Mouse (Mus musculus) myocyte (in vitro differentiated cells): ENCODE results near the gene Plcb2. TPM values are rescaled to one million over a fixed set of nuclear protein-coding genes. Genes with fewer than 3 reads are reported as not detected.

ENCODE experiments used
- H3K27me3 ChIP-seq: one replicate; pipeline ENCODE4 v1.6.1; 2011; ENCODE audit not compliant: control insufficient read depth, insufficient read depth, insufficient read length
- H3K36me3 ChIP-seq: one replicate; pipeline ENCODE4 v1.6.1; 2011; ENCODE audit not compliant: control insufficient read depth, insufficient read depth
- H3K4me2 ChIP-seq: one replicate; pipeline ENCODE4 v1.6.1; 2011; ENCODE audit warnings: low read depth, control low read depth
- H3K4me3 ChIP-seq: one replicate; pipeline ENCODE4 v1.5.1; 2011; ENCODE audit warnings: mild to moderate bottlenecking, control low read depth, moderate library complexity
- H3K79me2 ChIP-seq: one replicate; pipeline ENCODE4 v1.6.1; 2011; ENCODE audit not compliant: control insufficient read depth, insufficient read depth
- H3ac ChIP-seq: one replicate; pipeline ENCODE4 v1.6.1; 2011; ENCODE audit not compliant: control insufficient read depth, insufficient read length
- CEBPB ChIP-seq: IDR thresholded peaks from 2 replicates; pipeline ENCODE4 v1.6.1; 2011; ENCODE audit warnings: mild to moderate bottlenecking, moderate library complexity; ENCODE audit not compliant: poor library complexity, insufficient read depth, severe bottlenecking
- E2F4 ChIP-seq: IDR thresholded peaks from one replicate; pipeline ENCODE4 v1.6.1; 2011; ENCODE audit warnings: mild to moderate bottlenecking, control low read depth, moderate library complexity; ENCODE audit not compliant: insufficient read depth
- MAX ChIP-seq: IDR thresholded peaks from one replicate; pipeline ENCODE4 v1.6.1; 2011; ENCODE audit warnings: low read depth, mild to moderate bottlenecking, control low read depth
- MYOD1 ChIP-seq, 3 experiments: IDR thresholded peaks; one replicate each; pipeline ENCODE4 v1.6.1; 2011; ENCODE audit warnings: control low read depth in 2 of 3, low read depth in 2 of 3, mild to moderate bottlenecking in 2 of 3, moderate library complexity in 1 of 3; ENCODE audit not compliant: insufficient read length in 2 of 3, control insufficient read depth in 1 of 3
- MYOG ChIP-seq, 3 experiments: IDR thresholded peaks; one replicate each; pipeline ENCODE4 v1.6.1; 2011; ENCODE audit warnings: control low read depth in 2 of 3, low read depth in 2 of 3, mild to moderate bottlenecking in 2 of 3; ENCODE audit not compliant: insufficient read length in 2 of 3, control insufficient read depth in 1 of 3, insufficient read depth in 1 of 3
- POLR2A ChIP-seq: IDR thresholded peaks from one replicate; pipeline ENCODE4 v1.6.1; 2011; ENCODE audit warnings: low read depth, mild to moderate bottlenecking, control low read depth, moderate library complexity; ENCODE audit not compliant: insufficient read length
- POLR2AphosphoS2 ChIP-seq: IDR thresholded peaks from one replicate; pipeline ENCODE4 v1.6.1; 2011; ENCODE audit warnings: low read depth, control low read depth; ENCODE audit not compliant: insufficient read length
- REST ChIP-seq: IDR thresholded peaks from one replicate; pipeline ENCODE4 v1.6.1; 2011; ENCODE audit warnings: mild to moderate bottlenecking, control low read depth, moderate library complexity; ENCODE audit not compliant: insufficient read depth, insufficient read length
- SRF ChIP-seq: IDR thresholded peaks from one replicate; pipeline ENCODE4 v1.6.1; 2011; ENCODE audit warnings: low read depth; ENCODE audit not compliant: control insufficient read depth, insufficient read length
- TCF12 ChIP-seq: IDR thresholded peaks from one replicate; pipeline ENCODE4 v1.6.1; 2011; ENCODE audit warnings: mild to moderate bottlenecking, control low read depth; ENCODE audit not compliant: poor library complexity, insufficient read depth, severe bottlenecking
- TCF3 ChIP-seq: IDR thresholded peaks from one replicate; pipeline ENCODE4 v1.6.1; 2011; ENCODE audit warnings: low read depth, control low read depth; ENCODE audit not compliant: insufficient read length
- USF1 ChIP-seq: IDR thresholded peaks from one replicate; pipeline ENCODE4 v1.6.1; 2011; ENCODE audit warnings: low read depth, mild to moderate bottlenecking, control low read depth, moderate library complexity
- polyA plus RNA-seq: library from polyadenylated mRNA; unstranded; fragments of >200 nt; fragmentation: generic; extraction: Trizol; gene quantifications from one replicate; pipeline ENCODE4 v1.2.1, GENCODE M21; 2012; ENCODE audit warnings: missing spikeins

Gene Plcb2
- polyA plus RNA-seq, 1 experiment = not detected

- TF ChIP-seq USF1 (no peak), MAX (no peak), POLR2AphosphoS2 (no peak)
- Histone ChIP-seq H3ac (no peak overlapping the region), H3K4me2 (no peak overlapping the region), H3K36me3 (no peaks in the 10 kb centered on the region), H3K79me2 (no peaks in the 10 kb centered on the region), H3K4me3 (no peak overlapping the region), H3K27me3 (peaks cover 45% of the 10 kb centered on the region)
These were observed 956 bp upstream of the Plcb2 start for GRCm38 (mm10) chr2:118729194-118729593.

- TF ChIP-seq E2F4 (no peak), TCF3 (no peak), REST (no peak)
- Histone ChIP-seq H3K79me2 (no peaks in the 10 kb centered on the region), H3ac (no peak overlapping the region), H3K36me3 (no peaks in the 10 kb centered on the region), H3K27me3 (peaks cover 58% of the 10 kb centered on the region), H3K4me3 (no peak overlapping the region), H3K4me2 (no peak overlapping the region)
These were observed 327 bp downstream of the Plcb2 start for GRCm38 (mm10) chr2:118727911-118728310.

- H3K4me3 ChIP-seq = no peak overlapping the region
These were observed 1.4 kb downstream of the Plcb2 start for GRCm38 (mm10) chr2:118726873-118727272.

GRCm38 (mm10) chr2:118725511-118725910, 2.7 kb downstream of the Plcb2 start:
- no peak overlapping the region for H3K4me2 ChIP-seq
- peaks cover 62% of the 10 kb centered on the region for H3K27me3 ChIP-seq
- TF ChIP-seq MAX = no peak
- no peak for TF ChIP-seq MYOG (IDR thresholded peaks at IDR 0.05; ENCODE audit: control insufficient read depth in 1 of 3, insufficient read depth in 1 of 3, insufficient read length in 2 of 3, low read depth in 2 of 3)
- no peak for TF ChIP-seq REST
- TF ChIP-seq SRF = no peak
- TF ChIP-seq MYOD1 (IDR thresholded peaks at IDR 0.05; ENCODE audit: control insufficient read depth in 1 of 3, insufficient read length in 2 of 3, low read depth in 2 of 3) = no peak
- no peak for TF ChIP-seq POLR2A
- TF ChIP-seq USF1 = no peak
- TF ChIP-seq E2F4 = no peak
- TF ChIP-seq TCF12 = no peak
- TF ChIP-seq TCF3 = no peak
- no peak for TF ChIP-seq CEBPB
- H3K4me3 ChIP-seq = no peak overlapping the region
- no peak overlapping the region for H3ac ChIP-seq
- no peaks in the 10 kb centered on the region for H3K36me3 ChIP-seq
- no peaks in the 10 kb centered on the region for H3K79me2 ChIP-seq

More at GRCm38 (mm10) chr2:118726873-118727272, 1.4 kb downstream of the Plcb2 start:
- Histone ChIP-seq H3K79me2 (no peaks in the 10 kb centered on the region), H3K36me3 (no peaks in the 10 kb centered on the region), H3K27me3 (peaks cover 59% of the 10 kb centered on the region), H3ac (no peak overlapping the region), H3K4me2 (no peak overlapping the region)
- no peak for TF ChIP-seq E2F4
- TF ChIP-seq CEBPB = no peak
- no peak for TF ChIP-seq TCF12
- no peak for TF ChIP-seq MAX
- no peak for TF ChIP-seq MYOD1 (IDR thresholded peaks at IDR 0.05; ENCODE audit: control insufficient read depth in 1 of 3, insufficient read length in 2 of 3, low read depth in 2 of 3)
- TF ChIP-seq TCF3 = no peak
- no peak for TF ChIP-seq POLR2A
- TF ChIP-seq SRF = no peak
- no peak for TF ChIP-seq REST
- TF ChIP-seq USF1 = no peak
- no peak for TF ChIP-seq POLR2AphosphoS2
- TF ChIP-seq MYOG (IDR thresholded peaks at IDR 0.05; ENCODE audit: control insufficient read depth in 1 of 3, insufficient read depth in 1 of 3, insufficient read length in 2 of 3, low read depth in 2 of 3) = no peak

- Histone ChIP-seq H3K4me3 (no peak overlapping the region), H3K27me3 (peaks cover 70% of the 10 kb centered on the region), H3ac (no peak overlapping the region), H3K4me2 (no peak overlapping the region), H3K79me2 (no peaks in the 10 kb centered on the region), H3K36me3 (no peaks in the 10 kb centered on the region)
- TF ChIP-seq CEBPB (no peak), MAX (no peak)
These were observed 4.3 kb downstream of the Plcb2 start for GRCm38 (mm10) chr2:118723693-118724486.
